Mouse (Mus musculus) ES-Bruce4 (cell line): ENCODE data around the gene Sept9. TPM values are rescaled to one million over a fixed set of nuclear protein-coding genes. Genes with fewer than 3 reads are reported as not detected.

Source experiments
- H3K27ac ChIP-seq: 2 replicates; pipeline ENCODE4 v1.5.1; 2012; ENCODE audit warnings: low read length, inconsistent platforms; ENCODE audit not compliant: insufficient read depth
- H3K27me3 ChIP-seq: 2 replicates; pipeline ENCODE4 v1.6.1; 2012; ENCODE audit warnings: mild to moderate bottlenecking, low read length, inconsistent platforms; ENCODE audit not compliant: control insufficient read depth, poor library complexity, insufficient read depth, severe bottlenecking
- H3K36me3 ChIP-seq: 2 replicates; pipeline ENCODE4 v1.6.1; 2012; ENCODE audit warnings: inconsistent platforms, mild to moderate bottlenecking, low read length, moderate library complexity; ENCODE audit not compliant: control insufficient read depth, poor library complexity, insufficient read depth, severe bottlenecking
- H3K4me1 ChIP-seq: one replicate; pipeline ENCODE4 v1.8.1; 2011; ENCODE audit warnings: low read length; ENCODE audit not compliant: control insufficient read depth, insufficient read depth
- H3K4me3 ChIP-seq: 2 replicates; pipeline ENCODE4 v1.5.1; 2011; ENCODE audit warnings: low read depth, mild to moderate bottlenecking, low read length
- H3K9ac ChIP-seq: 2 replicates; pipeline ENCODE4 v1.6.1; 2012; ENCODE audit warnings: low read depth, mild to moderate bottlenecking, inconsistent platforms; ENCODE audit not compliant: poor library complexity, severe bottlenecking
- H3K9me3 ChIP-seq: replicated peaks from 2 replicates; pipeline ENCODE4 v1.6.1; 2012; ENCODE audit warnings: mild to moderate bottlenecking, low read length, inconsistent platforms; ENCODE audit not compliant: control insufficient read depth, poor library complexity, insufficient read depth, severe bottlenecking
- CTCF ChIP-seq: IDR thresholded peaks from one replicate; pipeline ENCODE4 v1.8.1; 2011; ENCODE audit warnings: low read depth, low read length
- EP300 ChIP-seq: IDR thresholded peaks from 2 replicates; pipeline ENCODE4 v1.6.1; 2011; ENCODE audit warnings: low read depth, low read length; ENCODE audit not compliant: insufficient read depth
- POLR2A ChIP-seq: IDR thresholded peaks from one replicate; pipeline ENCODE4 v1.8.1; 2011; ENCODE audit warnings: low read length; ENCODE audit not compliant: insufficient read depth
- polyA plus RNA-seq: library from polyadenylated mRNA; stranded (reverse); fragments of >200 nt; gene quantifications from 2 replicates; pipeline ENCODE4 v1.2.4, GENCODE M21; 2011; ENCODE audit warnings: low read depth; ENCODE audit not compliant: missing spikeins, insufficient read depth, insufficient read length

Gene Sept9
- polyA plus RNA-seq, 1 experiment = 123 TPM

- no peak overlapping the region for H3K27ac ChIP-seq
- H3K9ac ChIP-seq = no peak overlapping the region; the same call in 1 of the 2 replicates
- no peak overlapping the region for H3K4me3 ChIP-seq
- H3K27me3 ChIP-seq = no peaks in the 10 kb centered on the region
- no peak for TF ChIP-seq CTCF
- no peak for TF ChIP-seq POLR2A
- no peak for TF ChIP-seq EP300
- H3K36me3 ChIP-seq = no peaks in the 10 kb centered on the region
- peaks cover 7% of the 10 kb centered on the region for H3K4me1 ChIP-seq
- no peaks in the 10 kb centered on the region for H3K9me3 ChIP-seq
These were observed 174.4 kb downstream of the Sept9 start for GRCm38 (mm10) chr11:117373870-117374269.

GRCm38 (mm10) chr11:117374288-117374687 is 174.8 kb downstream of the Sept9 start:
- H3K4me3 ChIP-seq = no peak overlapping the region
- H3K9ac ChIP-seq = no peak overlapping the region
- H3K27ac ChIP-seq = no peak overlapping the region

GRCm38 (mm10) chr11:117379774-117380173 is 180.3 kb downstream of the Sept9 start:
- H3K9me3 ChIP-seq = no peaks in the 10 kb centered on the region
- no peaks in the 10 kb centered on the region for H3K27me3 ChIP-seq

More at GRCm38 (mm10) chr11:117374288-117374687, 174.8 kb downstream of the Sept9 start:
- H3K9me3 ChIP-seq = no peaks in the 10 kb centered on the region
- no peak for TF ChIP-seq POLR2A
- 0 out of 2 replicates have a peak, but pooled peaks have one; percentile 6 for TF ChIP-seq EP300
- no peaks in the 10 kb centered on the region for H3K36me3 ChIP-seq
- peaks cover 7% of the 10 kb centered on the region for H3K4me1 ChIP-seq
- H3K27me3 ChIP-seq = no peaks in the 10 kb centered on the region

GRCm38 (mm10) chr11:117384235-117384634 is 184.8 kb downstream of the Sept9 start:
- Histone ChIP-seq H3K36me3 (no peaks in the 10 kb centered on the region), H3K4me3 (no peak overlapping the region), H3K9ac (no peak overlapping the region), H3K9me3 (no peaks in the 10 kb centered on the region), H3K27me3 (no peaks in the 10 kb centered on the region), H3K27ac (no peak overlapping the region), H3K4me1 (no peaks in the 10 kb centered on the region)
- no peak for TF ChIP-seq POLR2A
- no peak for TF ChIP-seq CTCF
- TF ChIP-seq EP300 = no peak

More at GRCm38 (mm10) chr11:117379774-117380173, 180.3 kb downstream of the Sept9 start:
- Histone ChIP-seq H3K9ac (no peak overlapping the region), H3K36me3 (no peaks in the 10 kb centered on the region), H3K4me1 (peaks cover 1% of the 10 kb centered on the region), H3K4me3 (no peak overlapping the region), H3K27ac (no peak overlapping the region)
- TF ChIP-seq EP300 (no peak), POLR2A (no peak), CTCF (no peak)

GRCm38 (mm10) chr11:117384897-117385296 is 185.4 kb downstream of the Sept9 start:
- H3K9ac ChIP-seq = no peak overlapping the region
- H3K4me1 ChIP-seq = no peaks in the 10 kb centered on the region
- no peak overlapping the region for H3K4me3 ChIP-seq
- H3K27ac ChIP-seq = no peak overlapping the region
- H3K36me3 ChIP-seq = no peaks in the 10 kb centered on the region
- peak; percentile 71 for TF ChIP-seq CTCF
- TF ChIP-seq EP300 = no peak
- no peak for TF ChIP-seq POLR2A
- no peaks in the 10 kb centered on the region for H3K27me3 ChIP-seq
- H3K9me3 ChIP-seq = no peaks in the 10 kb centered on the region

GRCm38 (mm10) chr11:117385331-117386103 is 186.1 kb downstream of the Sept9 start:
- H3K4me1 ChIP-seq = peaks cover 3% of the 10 kb centered on the region
- H3K9me3 ChIP-seq = no peaks in the 10 kb centered on the region
- H3K9ac ChIP-seq = no peak overlapping the region
- no peak overlapping the region for H3K27ac ChIP-seq
- no peak overlapping the region for H3K4me3 ChIP-seq
- TF ChIP-seq POLR2A (no peak), CTCF (no peak), EP300 (no peak)
- no peaks in the 10 kb centered on the region for H3K36me3 ChIP-seq
- H3K27me3 ChIP-seq = no peaks in the 10 kb centered on the region
